Mouse (Mus musculus) midbrain, embryonic 16.5 days (tissue): Measurements from ENCODE around the gene Lpcat3. TPM values are rescaled to one million over a fixed set of nuclear protein-coding genes. Genes with fewer than 3 reads are reported as not detected.

ENCODE experiments used
- ATAC-seq: fragments of 200-750 bp; cut with Nextera tagmentation; 2 replicates; pipeline ENCODE4 v1.8.0; 2017; ENCODE audit warnings: moderate TSS enrichment
- H3K27ac ChIP-seq: fragments of 300-500 bp; sonication (generic); 2 replicates; pipeline ENCODE4 v1.5.1; 2014; ENCODE audit warnings: mild to moderate bottlenecking, low read length, mixed read lengths
- H3K27me3 ChIP-seq: fragments of 300-500 bp; sonication (generic); 2 replicates; pipeline ENCODE4 v1.6.1; 2014; ENCODE audit warnings: low read depth, low read length, mixed read lengths; ENCODE audit not compliant: control insufficient read depth, insufficient read depth
- H3K36me3 ChIP-seq: fragments of 300-500 bp; sonication (generic); 2 replicates; pipeline ENCODE4 v1.6.1; 2014; ENCODE audit warnings: mild to moderate bottlenecking, low read length, moderate library complexity, mixed read lengths; ENCODE audit not compliant: control insufficient read depth, insufficient read depth
- H3K4me1 ChIP-seq: fragments of 300-500 bp; sonication (generic); 2 replicates; pipeline ENCODE4 v1.6.1; 2014; ENCODE audit warnings: mild to moderate bottlenecking, low read length, mixed read lengths; ENCODE audit not compliant: control insufficient read depth, insufficient read depth
- H3K4me2 ChIP-seq: fragments of 300-500 bp; sonication (generic); 2 replicates; pipeline ENCODE4 v1.6.1; 2014; ENCODE audit warnings: mild to moderate bottlenecking, low read length, mixed read lengths
- H3K4me3 ChIP-seq: fragments of 300-500 bp; sonication (generic); 2 replicates; pipeline ENCODE4 v1.5.1; 2014; ENCODE audit warnings: low read depth, mild to moderate bottlenecking, low read length, moderate library complexity, mixed read lengths
- H3K9ac ChIP-seq: fragments of 300-500 bp; sonication (generic); 2 replicates; pipeline ENCODE4 v1.6.1; 2014; ENCODE audit warnings: low read depth, low read length, mixed read lengths
- H3K9me3 ChIP-seq: fragments of 300-500 bp; sonication (generic); replicated peaks from 2 replicates; pipeline ENCODE4 v1.6.1; 2014; ENCODE audit warnings: mild to moderate bottlenecking, low read length, mixed read lengths; ENCODE audit not compliant: control insufficient read depth, poor library complexity, severe bottlenecking
- WGBS: fragments of 180-500 bp; shearing (Covaris S2); extraction: QIAGEN DNeasy Blood & Tissue Kit; methylation state at CpG from one replicate; pipeline ENCODE4 v1.1.7; 2014; 5-methylcytosine and 5-hydroxymethylcytosine counted together
- microRNA counts: library from miRNA; unstranded; fragments of <30 nt; microRNA quantifications from one replicate; lab custom pipeline; 2016
- microRNA-seq: library from miRNA; unstranded; fragments of <30 nt; microRNA quantifications from one replicate; pipeline ENCODE4, GENCODE M21; 2017
- polyA plus RNA-seq: library from polyadenylated mRNA; unstranded; fragments of >200 nt; fragmentation: Nextera tagmentation; extraction: Ambion mirVana; gene quantifications from 2 replicates; pipeline ENCODE4 v1.2.1, GENCODE M21; 2015

Lpcat3 gene
- polyA plus RNA-seq, 1 experiment from 2014 or later, result 43.8 TPM

DNA sequence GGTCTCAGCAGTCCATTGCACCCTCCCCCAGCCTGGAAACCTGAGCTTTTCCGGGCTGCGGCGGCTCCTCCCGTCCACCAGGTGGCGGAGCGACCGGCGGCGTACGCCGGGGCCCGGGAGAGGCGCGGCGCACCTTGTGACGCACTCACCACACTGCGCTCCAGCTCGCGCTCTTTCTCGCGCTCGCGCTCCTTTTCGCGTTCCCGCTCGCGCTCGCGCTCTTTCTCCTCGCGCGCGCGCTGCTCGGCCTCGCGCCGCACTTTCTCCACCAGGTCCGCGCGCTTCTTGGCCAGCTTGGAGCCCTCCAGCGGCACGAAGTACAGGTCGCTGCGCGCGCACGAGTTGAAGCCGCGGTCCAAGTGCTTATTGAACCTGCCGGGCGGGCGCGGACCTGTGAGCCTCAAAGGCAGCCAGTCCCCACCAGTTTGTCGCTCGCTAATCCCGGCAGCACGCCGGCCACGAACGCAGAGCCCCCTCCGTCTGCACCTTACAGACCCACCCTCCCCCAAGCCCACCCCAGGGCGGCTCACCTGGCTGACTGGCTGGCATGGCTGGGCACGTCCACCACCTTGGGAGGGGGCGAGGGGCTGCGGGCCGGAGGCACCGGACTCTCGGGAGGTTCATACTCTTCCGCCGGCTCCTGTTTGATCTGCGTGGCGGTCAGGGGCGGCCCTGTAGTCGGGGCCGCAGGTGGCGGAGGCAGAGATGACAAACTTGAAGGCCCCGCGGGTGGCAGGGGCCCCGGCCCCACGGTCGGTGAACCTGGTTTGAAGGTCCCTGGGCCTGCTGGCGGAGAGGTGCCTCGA is 82.9 kb downstream of the Lpcat3 start:
- under 1% methylated on average over 84 of the region's 85 CpGs for WGBS
- Histone ChIP-seq H3K4me3 (peak overlapping the region; percentile 48), H3K4me1 (peaks cover 21% of the 10 kb centered on the region), H3K9me3 (no peaks in the 10 kb centered on the region), H3K27ac (peak overlapping the region; percentile 88), H3K36me3 (peaks cover 38% of the 10 kb centered on the region), H3K4me2 (peak overlapping the region; percentile 96), H3K27me3 (no peaks in the 10 kb centered on the region), H3K9ac (peak overlapping the region; percentile 86)
- ATAC-seq, result peak; percentile 82

DNA sequence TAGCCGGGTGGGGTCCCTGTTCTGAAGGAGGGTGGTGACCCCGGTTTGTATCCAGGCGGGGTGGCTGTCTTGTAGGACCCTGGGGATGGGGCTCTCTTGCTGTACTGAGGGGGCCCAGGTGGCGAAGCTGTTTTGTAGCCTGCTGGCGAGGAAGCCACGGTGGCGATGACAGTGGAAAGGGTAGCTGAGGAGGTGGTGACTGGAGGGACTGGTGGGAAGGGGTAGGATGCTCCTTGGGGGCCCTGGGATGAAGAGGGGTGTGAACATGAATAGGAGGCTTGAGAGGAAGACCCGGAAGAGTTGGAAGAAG is 83.4 kb downstream of the Lpcat3 start:
- 16% methylated on average over 8 of the region's 8 CpGs for WGBS
- peak overlapping the region; percentile 48 for H3K4me3 ChIP-seq
- H3K4me2 ChIP-seq, result peak overlapping the region; percentile 96
- peaks cover 38% of the 10 kb centered on the region for H3K36me3 ChIP-seq
- H3K4me1 ChIP-seq, result peaks cover 21% of the 10 kb centered on the region
- H3K9me3 ChIP-seq, result no peaks in the 10 kb centered on the region
- peak overlapping the region; percentile 88 for H3K27ac ChIP-seq
- no peak; the same call in none of the 2 replicates for ATAC-seq
- peak overlapping the region; percentile 86 for H3K9ac ChIP-seq
- no peaks in the 10 kb centered on the region for H3K27me3 ChIP-seq

DNA sequence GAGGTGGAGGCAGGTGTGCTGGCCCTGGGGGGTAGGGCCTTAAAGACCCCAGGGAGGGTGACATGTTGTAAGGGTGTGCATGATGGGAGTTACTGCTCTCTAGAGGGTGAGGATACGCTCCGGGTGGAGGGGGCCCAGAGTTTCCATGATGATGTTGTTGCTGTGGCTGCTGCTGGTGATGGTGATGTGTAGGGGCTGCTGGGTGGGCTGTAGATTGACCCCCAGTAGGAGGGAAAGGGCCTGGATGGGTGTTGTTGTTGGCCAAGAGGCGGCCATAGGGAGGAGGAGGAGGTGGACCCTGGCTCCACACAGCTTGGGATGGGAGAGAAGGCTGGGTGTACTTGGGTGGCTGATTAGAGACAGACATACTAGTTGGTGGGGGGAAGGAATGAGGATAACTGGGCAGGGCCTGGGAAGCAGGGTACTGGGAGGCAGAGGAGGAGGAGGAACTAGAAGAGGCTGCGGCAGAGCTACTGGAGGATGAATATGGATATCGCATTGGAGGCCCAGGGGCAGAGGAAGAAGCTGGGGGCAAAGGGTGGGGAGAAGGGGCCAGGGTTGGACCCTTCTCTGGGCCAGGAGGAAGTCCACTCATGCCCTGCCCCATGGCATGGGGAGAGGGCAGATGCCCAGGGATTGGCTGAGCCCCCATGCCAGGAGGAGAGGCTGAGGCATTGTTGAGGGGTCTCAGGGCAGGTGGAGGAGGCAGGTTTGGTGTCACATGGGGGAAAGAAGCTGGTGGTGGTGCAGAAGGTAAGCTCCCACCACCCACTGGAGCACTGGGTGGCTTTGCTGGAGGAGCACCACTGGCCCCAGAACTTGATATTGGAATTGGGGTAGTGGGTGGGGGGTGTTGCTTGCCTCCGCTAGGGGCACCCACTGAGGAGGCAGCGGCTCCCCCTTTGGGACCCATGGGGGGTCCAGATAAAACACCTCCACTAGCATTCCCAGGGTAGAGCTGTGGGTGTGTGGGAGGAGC is 84.1 kb downstream of the Lpcat3 start:
- Histone ChIP-seq H3K4me1 (peaks cover 15% of the 10 kb centered on the region), H3K27me3 (no peaks in the 10 kb centered on the region), H3K4me3 (no peak overlapping the region), H3K36me3 (peaks cover 38% of the 10 kb centered on the region), H3K27ac (no peak overlapping the region; the same call in 1 of the 2 replicates), H3K9ac (peak overlapping the region; percentile 86), H3K9me3 (no peaks in the 10 kb centered on the region), H3K4me2 (peak overlapping the region; percentile 96; the same call in 1 of the 2 replicates)
- no peak for ATAC-seq
- WGBS, result 91% methylated on average over 7 of the region's 7 CpGs

DNA sequence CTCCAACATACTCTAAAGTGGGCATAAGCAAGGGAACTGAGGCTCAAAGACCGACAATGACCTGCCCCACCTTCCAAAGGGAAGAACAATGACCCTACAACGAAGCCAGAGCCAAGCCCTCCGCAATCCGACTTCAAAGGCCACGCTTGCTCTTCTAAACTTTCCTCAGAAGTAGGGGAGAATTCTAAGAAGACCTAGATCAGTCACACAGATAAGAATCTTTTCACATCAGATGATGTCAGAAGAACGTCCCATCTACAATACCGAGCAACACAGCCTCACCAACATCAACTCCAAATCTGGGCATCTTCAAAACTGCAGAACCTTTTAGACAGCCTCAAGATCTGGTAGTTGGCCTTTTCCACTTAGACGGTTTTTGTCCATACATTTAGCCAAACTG is 87.6 kb downstream of the Lpcat3 start:
- WGBS, result 85% methylated on average over 8 of the region's 8 CpGs
- no peak overlapping the region for H3K4me3 ChIP-seq
- H3K27ac ChIP-seq, result no peak overlapping the region
- H3K4me1 ChIP-seq, result peaks cover 29% of the 10 kb centered on the region
- no peak for ATAC-seq
- H3K9ac ChIP-seq, result no peak overlapping the region
- no peak overlapping the region for H3K4me2 ChIP-seq
- no peaks in the 10 kb centered on the region for H3K9me3 ChIP-seq
- H3K27me3 ChIP-seq, result no peaks in the 10 kb centered on the region
- peaks cover 17% of the 10 kb centered on the region for H3K36me3 ChIP-seq

DNA sequence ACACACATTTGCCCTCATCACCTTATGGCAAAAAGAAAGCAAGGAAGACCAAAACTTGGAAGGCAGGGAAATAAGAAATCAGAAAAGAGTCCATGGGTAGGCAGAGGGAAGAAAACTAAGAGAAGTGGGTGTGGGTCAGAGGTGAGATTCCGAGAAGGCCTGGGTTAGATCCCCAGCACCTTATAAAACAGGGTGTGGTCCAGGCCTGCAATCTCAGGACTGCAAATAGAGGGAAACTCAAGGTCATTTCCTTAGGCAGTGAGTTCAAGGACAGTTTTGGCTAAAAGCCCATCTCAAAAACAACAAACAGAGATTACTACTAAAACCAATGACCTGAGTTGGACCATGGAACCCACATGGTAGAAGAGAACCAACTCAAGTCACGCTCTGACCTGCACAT is 91.0 kb downstream of the Lpcat3 start:
- Histone ChIP-seq H3K4me3 (no peak overlapping the region), H3K27me3 (no peaks in the 10 kb centered on the region), H3K9ac (no peak overlapping the region), H3K4me2 (peak overlapping the region; percentile 21; the same call in 1 of the 2 replicates), H3K4me1 (peaks cover 39% of the 10 kb centered on the region), H3K9me3 (no peaks in the 10 kb centered on the region), H3K36me3 (peaks cover 4% of the 10 kb centered on the region), H3K27ac (no peak overlapping the region)
- ATAC-seq, result no peak
- WGBS, result 95% methylated on average over 2 of the region's 2 CpGs

MicroRNAs encoded within 50 kb of the gene (microRNA counts, 519-probe panel; counts per million panel counts)
- microRNA mmu-miR-141 (lab: Ali Mortazavi, UCI) (1,550 counts per million, percentile 29 among the panel's probes with 10 or more counts), microRNA mmu-miR-200c (lab: Ali Mortazavi, UCI) (1,838 counts per million, percentile 39 among the panel's probes with 10 or more counts)

Small RNAs within 50 kb of the gene (microRNA-seq; reads per million reads assigned to microRNA genes)
- gene Mir141 (18.8 reads per million, percentile 36 among the genes with 10 or more reads in this experiment), gene Mir200c (94.8 reads per million, percentile 53 among the genes with 10 or more reads in this experiment)

Other genes with a start within 250 kb of the Lpcat3 start
- gene Pex5, start 248.0 kb upstream of the Lpcat3 start, polyA plus RNA-seq, result 75.5 and 77.7 TPM in 2 replicates
- 151 and 183 TPM in 2 replicates for gene Clstn3, start 198.2 kb upstream of the Lpcat3 start, polyA plus RNA-seq
- gene C1rl, start 169.9 kb upstream of the Lpcat3 start, polyA plus RNA-seq, result 0.29 and 0.36 TPM in 2 replicates
- gene C1ra, start 150.6 kb upstream of the Lpcat3 start, polyA plus RNA-seq, result 0.31 and 0.36 TPM in 2 replicates
- 0.73 and 0.89 TPM in 2 replicates for gene C1s1, start 120.7 kb upstream of the Lpcat3 start, polyA plus RNA-seq
- gene C1rb, start 92.7 kb upstream of the Lpcat3 start, polyA plus RNA-seq, result not detected in 2 replicates
- gene C1s2, start 26.9 kb upstream of the Lpcat3 start, polyA plus RNA-seq, result 0.21 and 0.26 TPM in 2 replicates
- 95.3 and 101 TPM in 2 replicates for gene Emg1, start 49.2 kb downstream of the Lpcat3 start, polyA plus RNA-seq
- gene Phb2, start 49.3 kb downstream of the Lpcat3 start, polyA plus RNA-seq, result 240 and 245 TPM in 2 replicates
- gene Ptpn6, start 75.7 kb downstream of the Lpcat3 start, polyA plus RNA-seq, result 2.4 and 4.0 TPM in 2 replicates
- 665 and 679 TPM in 2 replicates for gene Grcc10, start 78.3 kb downstream of the Lpcat3 start, polyA plus RNA-seq
- not detected in 2 replicates for gene Gm45234, start 93.0 kb downstream of the Lpcat3 start, polyA plus RNA-seq
- gene Atn1, start 93.5 kb downstream of the Lpcat3 start, polyA plus RNA-seq, result 28.9 and 29.3 TPM in 2 replicates
- 94.4 and 138 TPM in 2 replicates for gene Eno2, start 106.6 kb downstream of the Lpcat3 start, polyA plus RNA-seq
- 5.7 and 6.3 TPM in 2 replicates for gene Lrrc23, start 116.7 kb downstream of the Lpcat3 start, polyA plus RNA-seq
- gene Spsb2, start 145.6 kb downstream of the Lpcat3 start, polyA plus RNA-seq, result 9.6 and 10.1 TPM in 2 replicates
- 415 and 461 TPM in 2 replicates for gene Tpi1, start 151.3 kb downstream of the Lpcat3 start, polyA plus RNA-seq
- 220 and 223 TPM in 2 replicates for gene Usp5, start 166.5 kb downstream of the Lpcat3 start, polyA plus RNA-seq
- gene Cdca3, start 166.5 kb downstream of the Lpcat3 start, polyA plus RNA-seq, result 18.2 and 19.5 TPM in 2 replicates
- 2.3 and 2.4 TPM in 2 replicates for gene Gnb3, start 177.2 kb downstream of the Lpcat3 start, polyA plus RNA-seq
- gene P3h3, start 194.7 kb downstream of the Lpcat3 start, polyA plus RNA-seq, result 13.4 and 15.4 TPM in 2 replicates
- 36.6 and 40.0 TPM in 2 replicates for gene Gpr162, start 201.0 kb downstream of the Lpcat3 start, polyA plus RNA-seq
- 0.11 TPM in 1 of 2 replicates, not detected in the other for gene Cd4, start 225.2 kb downstream of the Lpcat3 start, polyA plus RNA-seq
- gene Lag3, start 248.7 kb downstream of the Lpcat3 start, polyA plus RNA-seq, result 2.5 and 3.9 TPM in 2 replicates